Mouse (Mus musculus) cortical plate, adult 2 months (tissue): ENCODE data around the gene Nisch.

Experiments
- CTCF ChIP-seq: fragments of 200-500 bp; IDR thresholded peaks from 2 replicates; pipeline ENCODE4 v1.5.1; 2011; ENCODE audit warnings: mild to moderate bottlenecking, control low read depth, low read length; ENCODE audit not compliant: insufficient read depth; ENCODE audit errors: extremely low read depth
- POLR2A ChIP-seq: fragments of 200-500 bp; IDR thresholded peaks from 2 replicates; pipeline ENCODE4 v1.6.1; 2011; ENCODE audit warnings: mild to moderate bottlenecking, low read length, control low read depth; ENCODE audit not compliant: insufficient read depth; ENCODE audit errors: extremely low read depth

GRCm38 (mm10) chr14:31206472-31206981, 10.2 kb downstream of the Nisch start:
- TF ChIP-seq POLR2A (peak; percentile 88), CTCF (no peak)
